Mouse (Mus musculus) common myeloid progenitor, adult 5-6 weeks (primary cell): ENCODE results near the gene Hoxd3. TPM values are rescaled to one million over a fixed set of nuclear protein-coding genes. Genes with fewer than 3 reads are reported as not detected.

ENCODE experiments used
- ATAC-seq: replicated peaks from 2 replicates; pipeline ENCODE4 v1.8.0; 2016; ENCODE audit warnings: low read depth, mild to moderate bottlenecking, moderate TSS enrichment, inconsistent platforms; ENCODE audit not compliant: poor library complexity, severe bottlenecking
- total RNA-seq: library from RNA; stranded (forward); fragments of 200-1000, 187-1606 nt; gene quantifications from 2 replicates; pipeline ENCODE4 v1.2.3, GENCODE M21; 2017

The Hoxd3 gene
- total RNA-seq, 1 experiment from 2014 or later: not detected

GRCm38 (mm10) chr2:74703720-74704392 lies 7.9 kb upstream of the Hoxd3 start:
- no peak for ATAC-seq

DNA sequence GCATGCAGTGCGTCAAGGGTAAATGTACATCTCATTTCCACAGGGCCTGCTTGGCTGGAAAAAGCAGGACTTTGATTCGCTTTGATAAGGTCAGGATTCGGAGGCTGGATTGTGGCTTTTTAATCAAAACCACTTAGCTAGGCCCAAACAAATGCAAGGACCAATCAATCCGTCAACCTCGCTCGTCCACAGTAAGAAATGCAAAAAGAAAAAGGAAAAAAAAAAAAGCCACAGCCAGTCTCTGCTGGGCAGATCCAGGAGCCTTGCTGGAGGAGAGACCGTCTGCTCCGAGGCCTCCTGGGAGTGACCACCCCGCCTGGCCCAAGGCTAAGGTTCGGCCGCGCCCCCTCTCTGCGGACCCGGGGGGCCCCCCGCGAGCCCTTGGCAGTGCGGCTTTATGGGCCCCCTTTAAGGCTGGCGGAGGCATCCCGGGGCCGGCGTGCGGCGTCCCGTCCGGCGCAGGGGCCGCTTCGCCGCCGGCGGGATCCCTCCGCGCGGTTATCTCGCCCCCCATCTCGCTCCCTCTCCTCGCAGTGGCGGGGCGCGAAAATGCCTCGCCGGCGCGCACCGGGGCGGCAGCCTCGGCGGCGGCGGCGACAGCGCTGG lies 7.2 kb upstream of the Hoxd3 start, which contains the start of gene Hoxd8:
Gene Hoxd8 (plus strand): TSS at position 223 of the 606 bp plus-strand sequence.
- no peak for ATAC-seq

DNA sequence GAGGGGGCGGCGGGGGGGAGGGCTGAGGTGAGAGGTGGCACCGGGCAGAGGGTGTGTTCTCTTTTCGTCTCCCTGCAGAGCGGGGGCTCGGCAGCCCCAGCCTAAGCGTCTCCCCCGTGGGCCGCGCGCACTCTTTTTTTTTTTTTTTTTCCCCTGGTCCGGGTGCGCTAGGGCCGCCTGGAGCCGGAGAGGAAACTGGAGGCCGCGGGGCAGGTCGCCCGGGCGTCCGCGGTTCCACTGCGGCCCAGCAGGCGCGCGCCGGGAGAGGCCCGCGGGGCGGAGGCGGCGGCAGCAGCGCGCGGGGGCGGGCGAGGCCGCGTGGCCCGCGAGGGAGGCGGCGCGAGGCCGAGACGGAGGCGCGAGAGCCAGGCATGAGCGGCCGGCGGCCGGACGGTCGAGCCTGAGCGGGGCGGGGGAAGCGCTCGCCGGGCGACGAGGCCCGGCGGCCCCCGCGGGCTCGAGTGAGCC lies 6.7 kb upstream of the Hoxd3 start:
- ATAC-seq: no peak

DNA sequence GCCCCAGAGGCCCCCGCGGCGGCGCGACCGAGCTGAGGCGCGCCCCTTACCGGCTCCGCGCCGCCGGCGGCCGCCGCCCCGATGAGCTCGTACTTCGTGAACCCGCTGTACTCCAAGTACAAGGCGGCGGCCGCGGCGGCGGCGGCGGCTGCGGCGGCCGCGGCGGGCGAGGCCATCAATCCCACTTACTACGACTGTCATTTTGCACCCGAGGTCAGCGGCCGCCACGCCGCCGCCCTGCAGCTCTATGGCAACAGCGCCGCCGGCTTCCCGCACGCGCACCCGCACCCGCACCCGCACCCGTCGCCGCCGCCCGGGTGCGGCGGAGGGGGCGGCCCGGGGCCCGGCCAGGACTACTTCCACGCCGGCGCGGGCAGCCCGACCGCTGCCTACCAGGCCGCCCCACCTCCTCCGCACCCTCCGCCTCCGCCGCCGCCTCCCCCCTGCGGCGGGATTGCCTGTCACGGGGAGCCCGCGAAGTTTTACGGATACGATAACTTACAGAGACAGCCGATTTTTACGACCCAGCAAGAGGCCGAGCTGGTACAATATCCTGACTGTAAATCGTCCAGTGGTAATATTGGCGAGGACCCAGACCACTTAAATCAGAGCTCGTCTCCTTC lies 6.1 kb upstream of the Hoxd3 start:
- no peak for ATAC-seq

DNA sequence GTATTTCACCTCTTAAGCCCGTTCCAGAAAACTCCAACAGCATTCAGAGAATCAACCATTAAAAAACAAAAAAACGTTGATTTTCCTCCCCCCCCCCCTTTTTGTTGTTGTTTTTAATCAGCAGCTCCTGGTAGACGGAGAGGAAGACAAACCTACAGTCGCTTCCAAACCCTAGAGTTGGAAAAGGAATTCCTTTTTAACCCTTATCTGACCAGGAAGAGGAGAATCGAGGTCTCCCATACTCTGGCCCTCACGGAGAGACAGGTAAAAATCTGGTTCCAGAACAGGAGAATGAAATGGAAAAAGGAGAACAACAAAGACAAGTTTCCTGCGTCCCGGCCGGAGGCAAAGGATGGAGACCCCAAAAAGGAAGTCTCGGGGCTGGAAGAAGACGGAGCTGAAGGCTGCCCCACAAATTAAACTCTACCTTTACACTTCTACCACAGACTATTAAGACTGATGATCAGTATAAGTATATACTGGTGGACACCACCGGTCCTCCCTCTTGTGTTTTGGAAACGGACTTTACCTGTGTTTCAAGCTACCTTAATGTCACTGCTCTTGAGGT lies 5.2 kb upstream of the Hoxd3 start:
- ATAC-seq: no peak

DNA sequence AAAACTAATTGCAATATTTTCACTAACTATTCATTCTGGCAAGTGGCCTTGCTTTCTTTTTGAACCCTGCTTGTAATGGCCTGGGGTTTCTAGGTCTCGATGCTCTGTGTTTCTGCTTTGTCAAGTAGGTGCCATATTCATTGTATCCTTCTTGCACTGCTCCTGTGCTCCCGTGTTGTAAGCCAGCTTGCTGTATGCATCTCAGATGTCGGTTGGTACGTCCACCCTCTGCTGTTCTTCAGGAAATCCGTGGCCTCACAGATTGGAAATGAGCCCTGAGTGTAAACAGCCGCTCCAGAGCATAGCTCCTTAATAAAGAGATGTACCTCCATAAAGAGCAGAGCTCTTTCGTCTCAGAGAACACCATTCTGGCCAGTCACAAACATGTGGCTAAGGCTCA lies 4.1 kb upstream of the Hoxd3 start:
- no peak for ATAC-seq

- ATAC-seq: no peak
These were observed 3.1 kb upstream of the Hoxd3 start for GRCm38 (mm10) chr2:74708676-74709075.

GRCm38 (mm10) chr2:74709465-74710419 lies 2.0 kb upstream of the Hoxd3 start:
- ATAC-seq: no peak

- no peak for ATAC-seq
These were observed 691 bp upstream of the Hoxd3 start for GRCm38 (mm10) chr2:74710929-74711543.

DNA sequence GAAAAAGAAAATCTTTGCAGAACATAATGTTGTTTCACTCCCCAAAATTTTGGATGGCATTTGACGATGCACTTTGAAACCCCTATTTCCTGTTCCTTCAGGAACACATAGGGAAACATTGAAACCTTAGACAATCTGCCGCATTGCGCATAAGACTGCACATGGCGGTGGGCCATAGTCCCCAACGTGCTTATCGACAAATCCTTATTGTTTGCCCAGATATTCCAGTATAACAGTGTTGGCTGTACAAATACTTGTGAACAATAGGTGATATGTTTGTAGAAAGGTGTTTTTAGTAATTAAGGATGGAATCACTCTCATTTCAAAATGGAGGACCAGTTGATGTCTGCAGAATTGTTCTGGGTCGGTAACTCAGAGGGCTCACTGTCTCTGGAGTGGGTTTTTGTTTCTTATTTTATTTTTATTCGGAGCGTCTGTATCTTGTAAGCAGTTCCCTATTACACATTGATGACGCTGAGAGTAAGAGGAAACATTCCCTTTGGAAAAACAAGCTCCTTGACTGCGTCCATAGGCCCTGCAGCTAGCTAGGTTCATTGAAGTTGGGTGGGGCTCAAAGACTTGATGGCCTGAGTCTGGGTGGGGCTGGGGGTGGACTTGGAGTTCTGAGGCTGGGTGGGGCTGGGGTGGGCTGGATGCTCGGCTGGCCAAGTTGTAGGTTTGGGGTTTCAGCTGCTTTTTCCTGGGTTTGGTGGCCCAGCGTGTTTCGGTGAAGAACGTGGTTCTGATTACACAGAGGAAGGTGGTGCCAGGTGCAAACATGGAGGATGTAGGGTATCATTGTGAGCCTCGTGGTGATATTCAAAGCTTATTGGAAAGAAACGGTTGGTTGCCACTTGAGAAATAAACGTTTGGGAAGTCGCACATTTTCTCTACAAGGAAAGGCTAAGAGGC lies 1.8 kb downstream of the Hoxd3 start:
- ATAC-seq: no peak

DNA sequence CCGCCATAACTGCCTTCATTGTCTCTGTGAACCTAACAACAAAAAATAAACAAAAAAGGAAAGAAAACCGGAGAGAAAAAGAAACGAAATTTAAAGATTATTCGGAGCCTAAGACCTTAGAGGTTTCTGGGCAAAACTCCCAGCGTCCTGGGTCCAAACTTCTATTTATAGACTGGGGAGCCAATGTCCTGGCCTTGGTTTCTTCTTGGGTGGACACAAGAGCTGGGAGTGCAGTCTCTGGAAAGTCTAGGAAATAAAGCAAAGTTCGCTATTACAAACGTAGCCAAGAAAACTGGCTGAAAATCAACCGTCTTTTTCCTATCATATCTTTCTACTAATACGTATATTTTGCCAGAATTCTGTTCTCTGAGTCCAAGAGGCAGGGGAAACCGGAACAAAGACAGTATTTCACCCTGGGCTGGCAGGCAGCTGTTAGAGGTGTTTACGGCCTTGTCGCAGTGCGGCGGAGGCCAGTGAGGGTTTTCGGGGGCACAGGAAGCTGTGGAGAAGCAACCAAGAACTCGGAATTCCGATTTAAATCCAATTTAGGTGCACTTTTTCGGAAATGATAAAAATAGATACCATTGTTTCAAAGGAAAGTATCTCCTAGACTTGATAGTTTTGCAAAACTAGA lies 2.5 kb downstream of the Hoxd3 start:
- ATAC-seq: no peak

- ATAC-seq: no peak
These were observed 3.2 kb downstream of the Hoxd3 start for GRCm38 (mm10) chr2:74714881-74715280.

- peak; percentile 95 for ATAC-seq
These were observed 3.9 kb downstream of the Hoxd3 start for GRCm38 (mm10) chr2:74715504-74716241.

- ATAC-seq: no peak
These were observed 8.7 kb downstream of the Hoxd3 start for GRCm38 (mm10) chr2:74720384-74720783.

DNA sequence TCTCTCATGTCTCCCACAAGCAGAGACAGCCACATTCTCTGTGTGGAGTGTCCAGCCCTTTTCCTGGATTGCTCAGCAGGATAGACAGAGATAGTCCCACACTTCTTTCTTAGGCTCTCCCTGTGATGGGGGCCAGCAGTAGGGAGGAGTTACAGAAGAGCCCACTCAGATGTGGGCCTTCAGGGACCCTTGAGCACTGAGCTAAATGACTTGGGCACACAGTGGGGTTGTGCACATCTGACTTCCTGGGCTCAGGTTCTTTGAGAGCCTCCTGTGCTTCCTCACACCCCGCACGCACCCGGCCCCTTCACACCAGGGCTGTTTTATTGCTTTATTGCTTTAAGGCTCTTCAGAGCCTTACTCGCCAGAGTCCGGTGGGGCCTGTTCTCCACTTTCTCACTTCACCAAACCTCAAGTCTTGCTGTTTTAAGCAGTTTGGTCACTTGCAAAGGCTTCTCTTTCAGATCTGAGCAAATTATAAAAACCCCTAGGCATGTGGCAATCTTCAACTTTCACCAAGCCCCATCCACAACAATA lies 9.3 kb downstream of the Hoxd3 start:
- ATAC-seq: no peak

- ATAC-seq: no peak
These were observed 10.2 kb downstream of the Hoxd3 start for GRCm38 (mm10) chr2:74721882-74722281.

- ATAC-seq: no peak
These were observed 11.2 kb downstream of the Hoxd3 start for GRCm38 (mm10) chr2:74722949-74723348.
